Mouse (Mus musculus) cortical plate, adult 2 months (tissue): ENCODE measurements around the gene Lekr1.

ENCODE experiments used
- CTCF ChIP-seq: fragments of 200-500 bp; IDR thresholded peaks from 2 replicates; pipeline ENCODE4 v1.5.1; 2011; ENCODE audit warnings: mild to moderate bottlenecking, control low read depth, low read length; ENCODE audit not compliant: insufficient read depth; ENCODE audit errors: extremely low read depth
- POLR2A ChIP-seq: fragments of 200-500 bp; IDR thresholded peaks from 2 replicates; pipeline ENCODE4 v1.6.1; 2011; ENCODE audit warnings: mild to moderate bottlenecking, low read length, control low read depth; ENCODE audit not compliant: insufficient read depth; ENCODE audit errors: extremely low read depth

DNA sequence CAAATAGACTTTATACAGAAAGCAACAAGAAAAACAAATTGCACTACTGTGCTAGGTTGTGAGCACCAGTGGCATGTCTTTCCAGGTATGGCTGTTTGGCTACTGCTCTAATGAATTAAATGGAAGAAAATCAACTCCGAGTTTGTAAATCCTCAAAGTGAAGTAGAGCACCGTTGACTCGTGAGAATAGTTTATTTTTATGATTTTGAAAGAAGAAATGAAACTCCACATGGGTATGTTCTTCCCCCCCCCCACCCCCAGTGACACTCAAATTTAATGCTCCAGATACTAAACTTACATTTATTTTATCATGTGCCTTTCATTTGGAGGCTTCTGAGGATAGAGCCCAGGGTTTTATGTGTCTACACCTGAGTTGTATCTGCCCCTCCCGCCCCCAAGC, 46.7 kb upstream of the Lekr1 start:
- TF ChIP-seq CTCF, result no peak
- no peak for TF ChIP-seq POLR2A
